Comparison of ENCODE assay signal across 9 mouse cellular contexts in the genomic region with DNA sequence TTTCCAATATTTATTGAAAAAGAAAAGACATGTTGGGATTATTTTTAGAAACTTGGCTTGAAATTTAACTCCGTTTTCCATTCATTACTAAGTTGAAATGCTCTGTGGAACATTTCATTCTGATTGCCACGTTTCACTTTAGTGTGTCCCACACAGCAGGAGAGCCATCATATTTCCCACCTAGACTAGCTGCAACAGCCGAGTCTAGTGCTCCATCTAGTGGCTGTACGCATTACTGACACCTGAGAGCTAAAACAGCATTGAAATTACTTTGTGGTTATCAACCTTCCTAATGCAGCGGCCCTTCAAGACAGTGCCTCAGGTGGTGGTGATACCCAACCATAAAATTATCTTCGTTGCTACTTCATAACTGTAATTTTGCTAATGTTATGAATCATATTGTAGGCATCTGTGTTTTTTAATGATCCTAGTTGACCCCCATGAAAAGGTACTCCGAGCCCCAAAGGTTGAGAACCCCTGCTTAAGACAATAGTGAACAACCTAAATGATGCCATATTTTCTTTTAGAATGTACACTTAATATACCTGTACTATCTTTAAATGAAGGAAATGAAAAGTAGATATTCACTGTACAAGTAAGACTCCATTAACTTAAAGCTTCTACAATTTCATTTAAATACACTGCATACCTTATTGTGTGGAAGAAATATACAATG.
DNase-seq lines count a peak whose midpoint lies in the region; ATAC-seq and TF ChIP-seq lines count a peak whose summit lies in the region.
"Had no signal": no experiment of that assay in that cellular context is flagged by ENCODE, and none has a peak within 500 bp of the region (broad histone marks: within the 10 kb centered on the region; RNA-seq: fewer than 3 reads in every experiment).

No protein-coding gene starts in this region.

- peak; percentile 87 for ATAC-seq in hindbrain, embryonic 16.5 days
- ATAC-seq in erythroblast, adult 5-6 weeks (replicated peaks; ENCODE audit: low FRiP score, poor library complexity, severe bottlenecking) = no peak

- H3K27me3 ChIP-seq in cerebellum, adult 2 months (ENCODE audit: control insufficient read depth, insufficient read depth, low read length) = no peaks in the 10 kb centered on the region
- H3K27me3 ChIP-seq in hindbrain, embryonic 16.5 days (replicated peaks; ENCODE audit: control insufficient read depth, insufficient read depth, low read length) = no peaks in the 10 kb centered on the region

- no peak overlapping the region for H3K4me2 ChIP-seq in hindbrain, embryonic 16.5 days (ENCODE audit: low read length)

- no peaks in the 10 kb centered on the region for H3K4me1 ChIP-seq in cerebellum, adult 2 months (ENCODE audit: control insufficient read depth, insufficient read depth, low read length)
- H3K4me1 ChIP-seq in hindbrain, embryonic 16.5 days (ENCODE audit: control insufficient read depth, insufficient read depth, low read depth, low read length) = no peaks in the 10 kb centered on the region

- no peaks in the 10 kb centered on the region for H3K36me3 ChIP-seq in hindbrain, embryonic 16.5 days (ENCODE audit: control insufficient read depth, insufficient read depth, low read length)

- no peaks in the 10 kb centered on the region for H3K9me3 ChIP-seq in hindbrain, embryonic 16.5 days (ENCODE audit: control insufficient read depth, low read length)

- TF ChIP-seq CTCF in cerebellum, adult 2 months (IDR thresholded peaks at IDR 0.05; ENCODE audit: borderline replicate concordance, insufficient read depth, low read depth, low read length) = peak; percentile 80

- H3K9ac ChIP-seq in hindbrain, embryonic 16.5 days (ENCODE audit: low read depth, low read length) = no peak overlapping the region

- WGBS in cerebellum, adult 2 months = 22% methylated on average over 7 of the region's 7 CpGs
- 17% methylated on average over 7 of the region's 7 CpGs for WGBS in hindbrain, embryonic 16.5 days

- DNase-seq in T-cell, adult 2 months (ENCODE audit: low spot score) = peak; percentile 23
- DNase-seq in cerebellum, adult 2 months = peak; percentile 41 to 48
- peak; percentile 73 for DNase-seq in forelimb bud, embryonic 11.5 days (ENCODE audit: low read depth, low spot score)
- peak; percentile 33 to 66 for DNase-seq in layer of hippocampus, postnatal 25 days (ENCODE audit: extremely low spot score in 1 of 2, low spot score in 1 of 2)
- DNase-seq in lung, postnatal 36 days = peak; percentile 84
- DNase-seq in right cerebral cortex, adult 2 months (ENCODE audit: low spot score in 2 of 2) = peak; percentile 84 to 86

- no peak overlapping the region for H3K27ac ChIP-seq in cerebellum, adult 2 months (ENCODE audit: insufficient read depth, low read length)
- H3K27ac ChIP-seq in hindbrain, embryonic 16.5 days (ENCODE audit: low read depth, low read length) = no peak overlapping the region

- no peak overlapping the region for H3K4me3 ChIP-seq in cerebellum, adult 2 months (replicated peaks; ENCODE audit: insufficient read depth, low read depth, low read length)
- H3K4me3 ChIP-seq in hindbrain, embryonic 16.5 days (ENCODE audit: low read length) = no peak overlapping the region
- H3K4me3 ChIP-seq: myocyte had no signal

- no peak for TF ChIP-seq POLR2A in cerebellum, adult 2 months (IDR thresholded peaks at IDR 0.05; ENCODE audit: borderline replicate concordance, insufficient read depth, low read length)

Comparison
In these comparisons a context has a peak if more than half of its experiments do, and no peak if none do; other contexts are left out.
1. DNase-seq: peak in every context shown above with its lines; median percentile 85 in right cerebral cortex, adult 2 months; 84 in lung, postnatal 36 days; 73 in forelimb bud, embryonic 11.5 days; 50 in layer of hippocampus, postnatal 25 days; 44 in cerebellum, adult 2 months; 23 in T-cell, adult 2 months.